Mouse (Mus musculus) CH12.LX (cell line): Measurements from ENCODE around the gene Dnah11. TPM values are rescaled to one million over a fixed set of nuclear protein-coding genes. Genes with fewer than 3 reads are reported as not detected.
A peak's percentile ranks its signal among the peaks of the same experiment; 100 is the strongest.

ENCODE experiments used
- DNase-seq: peaks from one replicate; pipeline ENCODE4 v3.0.0-alpha.2; 2013; ENCODE audit errors: extremely low read depth
- H3K27ac ChIP-seq: 2 replicates; pipeline ENCODE4 v1.5.1; 2012; ENCODE audit warnings: low read depth, mild to moderate bottlenecking, control low read depth, moderate library complexity; ENCODE audit not compliant: insufficient read depth
- H3K27me3 ChIP-seq: replicated peaks from 2 replicates; pipeline ENCODE3; 2012; ENCODE audit warnings: inconsistent platforms
- H3K36me3 ChIP-seq, 2 experiments: replicated peaks in 1 of 2; 2 replicates each; pipeline versions ENCODE3 to v1.6.1; 2012; ENCODE audit warnings: inconsistent platforms in 1 of 2, low read length in 1 of 2, mild to moderate bottlenecking in 1 of 2, mixed read lengths in 1 of 2, moderate library complexity in 1 of 2; ENCODE audit not compliant: control insufficient read depth in 1 of 2, insufficient read depth in 1 of 2
- H3K4me1 ChIP-seq, 2 experiments: 2 replicates each; pipeline ENCODE4 v1.6.1; 2012; ENCODE audit warnings: inconsistent platforms in 1 of 2, moderate library complexity in 1 of 2; ENCODE audit not compliant: insufficient read depth in 2 of 2, control insufficient read depth in 1 of 2
- H3K4me2 ChIP-seq: 2 replicates; pipeline ENCODE4 v1.6.1; 2012; ENCODE audit warnings: low read depth, mild to moderate bottlenecking, control low read depth; ENCODE audit not compliant: poor library complexity, insufficient read depth, severe bottlenecking
- H3K4me3 ChIP-seq, 3 experiments: fragments of 150-350 bp in 1 of 3; sonication (generic) in 1 of 3; replicated peaks in 1 of 3; 2 replicates each; pipeline versions ENCODE3 to v1.5.1; 2011 to 2012; ENCODE audit warnings: low read depth in 2 of 3, low read length in 2 of 3, mild to moderate bottlenecking in 2 of 3, moderate library complexity in 2 of 3, control low read depth in 1 of 3, improper control_type of control experiment in 1 of 3, inconsistent platforms in 1 of 3, mixed read lengths in 1 of 3; ENCODE audit not compliant: poor library complexity in 1 of 3
- H3K79me2 ChIP-seq: replicated peaks from 2 replicates; pipeline ENCODE4 v1.6.1; 2012; ENCODE audit warnings: mild to moderate bottlenecking, moderate library complexity; ENCODE audit not compliant: control insufficient read depth, poor library complexity, insufficient read depth, severe bottlenecking; ENCODE audit errors: extremely low read depth
- H3K9ac ChIP-seq: 2 replicates; pipeline ENCODE4 v1.6.1; 2012; ENCODE audit warnings: low read depth, mild to moderate bottlenecking, control low read depth, moderate library complexity; ENCODE audit not compliant: insufficient read depth
- H3K9me3 ChIP-seq: replicated peaks from 2 replicates; pipeline ENCODE3; 2012; ENCODE audit warnings: low read length, inconsistent platforms, mixed read lengths
- BHLHE40 ChIP-seq: IDR thresholded peaks from 2 replicates; pipeline ENCODE4 v1.6.1; 2011; ENCODE audit warnings: mild to moderate bottlenecking, low read depth, low read length, improper control_type of control experiment
- CHD1 ChIP-seq: IDR thresholded peaks from 2 replicates; pipeline ENCODE4 v1.6.1; 2012; ENCODE audit warnings: low read depth, low read length, improper control_type of control experiment, inconsistent platforms
- CTCF ChIP-seq, 2 experiments: IDR thresholded peaks in 1 of 2; conservative IDR thresholded peaks in 1 of 2; 2 replicates each; pipeline ENCODE4 v1.5.1; 2011 to 2012; ENCODE audit warnings: low read depth in 2 of 2, low read length in 2 of 2, improper control_type of control experiment in 1 of 2, inconsistent platforms in 1 of 2, mild to moderate bottlenecking in 1 of 2, moderate library complexity in 1 of 2
- EP300 ChIP-seq: IDR thresholded peaks from 2 replicates; pipeline ENCODE4 v1.6.1; 2011; ENCODE audit warnings: low read length, improper control_type of control experiment
- GABPA ChIP-seq: IDR thresholded peaks from 2 replicates; pipeline ENCODE4 v1.6.1; 2012; ENCODE audit warnings: low read depth, low read length, improper control_type of control experiment, inconsistent platforms; ENCODE audit not compliant: insufficient replicate concordance
- HCFC1 ChIP-seq: IDR thresholded peaks from 2 replicates; pipeline ENCODE4 v1.6.1; 2012; ENCODE audit warnings: low read depth, mild to moderate bottlenecking, inconsistent platforms, low read length, improper control_type of control experiment
- JUN ChIP-seq: IDR thresholded peaks from 2 replicates; pipeline ENCODE4 v1.6.1; 2011; ENCODE audit warnings: low read depth, mild to moderate bottlenecking, low read length, improper control_type of control experiment, moderate library complexity; ENCODE audit not compliant: insufficient read depth
- KAT2A ChIP-seq: IDR thresholded peaks from 2 replicates; pipeline ENCODE4 v1.6.1; 2012; ENCODE audit warnings: low read length, improper control_type of control experiment, inconsistent platforms; ENCODE audit not compliant: insufficient replicate concordance
- MAFK ChIP-seq: IDR thresholded peaks from 2 replicates; pipeline ENCODE4 v1.6.1; 2011; ENCODE audit warnings: low read length, improper control_type of control experiment; ENCODE audit not compliant: insufficient replicate concordance
- MAX ChIP-seq: IDR thresholded peaks from 2 replicates; pipeline ENCODE4 v1.6.1; 2011; ENCODE audit warnings: low read length, improper control_type of control experiment
- MAZ ChIP-seq: IDR thresholded peaks from 2 replicates; pipeline ENCODE4 v1.6.1; 2012; ENCODE audit warnings: low read depth, mild to moderate bottlenecking, inconsistent platforms, low read length, improper control_type of control experiment, moderate library complexity
- MYC ChIP-seq: IDR thresholded peaks from 2 replicates; pipeline ENCODE4 v1.6.1; 2011; ENCODE audit warnings: low read depth, mild to moderate bottlenecking, improper control_type of control experiment, low read length
- NELFE ChIP-seq: IDR thresholded peaks from 2 replicates; pipeline ENCODE4 v1.6.1; 2011; ENCODE audit warnings: low read depth, low read length, improper control_type of control experiment
- NRF1 ChIP-seq: IDR thresholded peaks from 2 replicates; pipeline ENCODE4 v1.6.1; 2014; ENCODE audit warnings: low read depth, mild to moderate bottlenecking, inconsistent platforms, low read length, improper control_type of control experiment, moderate library complexity
- POLR2A ChIP-seq: IDR thresholded peaks from 2 replicates; pipeline ENCODE4 v1.6.1; 2011; ENCODE audit warnings: low read depth, mild to moderate bottlenecking, improper control_type of control experiment, low read length
- RCOR1 ChIP-seq: conservative IDR thresholded peaks from 2 replicates; pipeline ENCODE4 v1.6.1; 2012; ENCODE audit warnings: low read depth, mild to moderate bottlenecking, inconsistent platforms, low read length, improper control_type of control experiment
- SIN3A ChIP-seq: IDR thresholded peaks from 2 replicates; pipeline ENCODE4 v1.6.1; 2012; ENCODE audit warnings: low read length, improper control_type of control experiment, inconsistent platforms
- TBP ChIP-seq: conservative IDR thresholded peaks from 2 replicates; pipeline ENCODE4 v1.6.1; 2011; ENCODE audit warnings: low read depth, low read length, improper control_type of control experiment
- TCF12 ChIP-seq: IDR thresholded peaks from 2 replicates; pipeline ENCODE4 v1.6.1; 2014; ENCODE audit warnings: low read depth, mild to moderate bottlenecking, inconsistent platforms, low read length, improper control_type of control experiment
- UBTF ChIP-seq: IDR thresholded peaks from 2 replicates; pipeline ENCODE4 v1.6.1; 2012; ENCODE audit warnings: low read depth, mild to moderate bottlenecking, inconsistent platforms, low read length, improper control_type of control experiment, moderate library complexity
- USF1 ChIP-seq: IDR thresholded peaks from 2 replicates; pipeline ENCODE4 v1.6.1; 2014; ENCODE audit warnings: low read depth, mild to moderate bottlenecking, inconsistent platforms, low read length, improper control_type of control experiment
- USF2 ChIP-seq: conservative IDR thresholded peaks from 2 replicates; pipeline ENCODE4 v1.6.1; 2011; ENCODE audit warnings: low read depth, low read length, improper control_type of control experiment
- ZKSCAN1 ChIP-seq: IDR thresholded peaks from 2 replicates; pipeline ENCODE4 v1.6.1; 2012; ENCODE audit warnings: low read depth, inconsistent platforms, low read length, improper control_type of control experiment, borderline replicate concordance
- ZMIZ1 ChIP-seq: IDR thresholded peaks from 2 replicates; pipeline ENCODE4 v1.6.1; 2012; ENCODE audit warnings: low read depth, mild to moderate bottlenecking, inconsistent platforms, low read length, improper control_type of control experiment
- ZNF384 ChIP-seq: IDR thresholded peaks from 2 replicates; pipeline ENCODE4 v1.6.1; 2012; ENCODE audit warnings: low read depth, low read length, improper control_type of control experiment, inconsistent platforms
- dilution Hi-C: fragments of 300-500 bp; cut with MboI; formaldehyde crosslinking; loops from 2 replicates; pipeline ENCODE4 v1.14.3; 2020; ENCODE audit warnings: low sequenced_read_pairs; ENCODE audit not compliant: extremely low pct_unique_long_range_greater_than_20kb, extremely low pct_ligation_motif_present
- in situ Hi-C: fragments of 300-500 bp; cut with MboI; formaldehyde crosslinking; loops from 3 replicates; pipeline ENCODE4 v1.14.3; 2019; ENCODE audit warnings: low sequenced_read_pairs, low pct_ligation_motif_present, low pct_unique_long_range_greater_than_20kb, mixed read lengths
- polyA plus RNA-seq: library from polyadenylated mRNA; unstranded; fragments of >175 nt; gene quantifications from 2 replicates; pipeline ENCODE4 v1.2.1, GENCODE M21; 2012; ENCODE audit warnings: low read depth; ENCODE audit not compliant: insufficient read length
- total RNA-seq, 2 experiments: library from RNA; depleted of rRNA; stranded (reverse); fragments of 300-350 nt in 1 of 2; fragments of >200 nt in 1 of 2; gene quantifications; 2 replicates each; pipeline ENCODE4 v1.2.3; 2012 to 2014

The Dnah11 gene
- total and polyA plus RNA-seq, 3 experiments: 0.85 to 2.5 (median 1.2) TPM

- Histone ChIP-seq H3K4me1 (peaks cover 0 to 5% of the 10 kb centered on the region in 2 experiments; a peak in 1 of 4 replicates), H3K27me3 (no peaks in the 10 kb centered on the region), H3K36me3 (no peaks in the 10 kb centered on the region), H3K9me3 (no peaks in the 10 kb centered on the region), H3K4me3 (no peak overlapping the region), H3K9ac (no peak overlapping the region), H3K4me2 (no peak overlapping the region), H3K27ac (no peak overlapping the region), H3K79me2 (no peaks in the 10 kb centered on the region)
- dilution Hi-C loops (no loop called here), in situ Hi-C loops (no loop called here)
- TF ChIP-seq GABPA: no peak
- TF ChIP-seq CHD1: no peak
- TF ChIP-seq MYC: no peak
- TF ChIP-seq EP300: no peak
- no peak for TF ChIP-seq ZNF384
- TF ChIP-seq KAT2A: no peak
- TF ChIP-seq TBP: no peak
- no peak for DNase-seq
These were observed 185.0 kb downstream of the Dnah11 start for GRCm38 (mm10) chr12:118013872-118014271.

GRCm38 (mm10) chr12:118011921-118012320 lies 186.9 kb downstream of the Dnah11 start:
- H3K9ac ChIP-seq: no peak overlapping the region
- dilution Hi-C loops: no loop called here

GRCm38 (mm10) chr12:117994938-117995337 lies 203.9 kb downstream of the Dnah11 start:
- H3K4me2 ChIP-seq: peak overlapping the region; percentile 41
- in situ Hi-C loops (loop anchor here (5.0 to 25.0 kb wide), 3 partner anchors 183 to 867 kb away; partner anchors contain the start of gene Cdca7l), dilution Hi-C loops (no loop called here)
- H3K9me3 ChIP-seq: no peaks in the 10 kb centered on the region
- H3K36me3 ChIP-seq: no peaks in the 10 kb centered on the region
- H3K27me3 ChIP-seq: no peaks in the 10 kb centered on the region
- H3K9ac ChIP-seq: peak overlapping the region; percentile 97
- peak overlapping the region; percentile 81 for H3K27ac ChIP-seq
- DNase-seq: peak; percentile 89
- H3K79me2 ChIP-seq: no peaks in the 10 kb centered on the region
- peaks cover 7 to 23% of the 10 kb centered on the region in 2 experiments for H3K4me1 ChIP-seq
- peak overlapping the region; percentile 7 to 54 (median 50) for H3K4me3 ChIP-seq
- TF ChIP-seq BHLHE40: peak; percentile 64
- peak; percentile 84 for TF ChIP-seq MYC
- peak; percentile 52; the same call in 1 of the 2 replicates for TF ChIP-seq TBP
- peak; percentile 55; the same call in 1 of the 2 replicates for TF ChIP-seq NELFE
- TF ChIP-seq ZNF384: no peak
- 0 out of 2 replicates have a peak, but pooled peaks have one; percentile 56 for TF ChIP-seq RCOR1
- TF ChIP-seq TCF12: peak; percentile 72; the same call in 1 of the 2 replicates
- no peak for TF ChIP-seq UBTF
- TF ChIP-seq SIN3A: peak; percentile 64; the same call in 1 of the 2 replicates
- TF ChIP-seq GABPA: no peak
- TF ChIP-seq EP300: peak; percentile 27; the same call in 1 of the 2 replicates
- TF ChIP-seq POLR2A: peak; percentile 52
- peak; percentile 59 for TF ChIP-seq HCFC1
- no peak for TF ChIP-seq NRF1
- no peak for TF ChIP-seq USF2
- TF ChIP-seq ZKSCAN1: no peak
- peak; percentile 52; the same call in 1 of the 2 replicates for TF ChIP-seq ZMIZ1
- TF ChIP-seq KAT2A: 0 out of 2 replicates have a peak, but pooled peaks have one; percentile 43
- peak in 1 of 2 experiments; percentile 47; a peak in 2 of 4 replicates for TF ChIP-seq CTCF (conservative IDR thresholded peaks at IDR 0.05 in 1 of 2, IDR thresholded peaks at IDR 0.05 in 1 of 2; ENCODE audit: low read depth in 2 of 2, low read length in 2 of 2)

More at GRCm38 (mm10) chr12:118011921-118012320, 186.9 kb downstream of the Dnah11 start:
- TF ChIP-seq GABPA: no peak
- TF ChIP-seq MAX: no peak
- TF ChIP-seq EP300: no peak
- TF ChIP-seq USF1: no peak
- TF ChIP-seq ZNF384: no peak
- TF ChIP-seq JUN: no peak
- TF ChIP-seq USF2: no peak
- TF ChIP-seq MAZ: no peak
- no peak for TF ChIP-seq CTCF (conservative IDR thresholded peaks at IDR 0.05 in 1 of 2, IDR thresholded peaks at IDR 0.05 in 1 of 2; ENCODE audit: low read depth in 2 of 2, low read length in 2 of 2)
- TF ChIP-seq NELFE: no peak
- TF ChIP-seq POLR2A: no peak
- no peak for TF ChIP-seq MAFK
- no peaks in the 10 kb centered on the region for H3K36me3 ChIP-seq
- in situ Hi-C loops: no loop called here
- H3K79me2 ChIP-seq: no peaks in the 10 kb centered on the region
- no peak for DNase-seq
- no peaks in the 10 kb centered on the region for H3K27me3 ChIP-seq
- no peaks in the 10 kb centered on the region for H3K9me3 ChIP-seq
- no peak overlapping the region for H3K27ac ChIP-seq
- H3K4me2 ChIP-seq: no peak overlapping the region
- peaks cover 0 to 5% of the 10 kb centered on the region in 2 experiments; a peak in 1 of 4 replicates for H3K4me1 ChIP-seq
- no peak overlapping the region for H3K4me3 ChIP-seq
